Mouse (Mus musculus) intestine, embryonic 16.5 days (tissue): Measurements from ENCODE around the gene Zfp423. TPM values are rescaled to one million over a fixed set of nuclear protein-coding genes. Genes with fewer than 3 reads are reported as not detected.

Experiments
- ATAC-seq: fragments of 200-750 bp; cut with Nextera tagmentation; 2 replicates; pipeline ENCODE4 v1.8.0; 2017; ENCODE audit warnings: moderate TSS enrichment, moderate library complexity
- H3K27ac ChIP-seq: fragments of 300-500 bp; sonication (generic); 2 replicates; pipeline ENCODE4 v1.5.1; 2014; ENCODE audit warnings: mild to moderate bottlenecking, low read length
- H3K27me3 ChIP-seq: fragments of 300-500 bp; sonication (generic); replicated peaks from 2 replicates; pipeline ENCODE4 v1.6.1; 2014; ENCODE audit warnings: low read length, control low read depth, mixed read lengths; ENCODE audit not compliant: control insufficient read depth, insufficient read depth
- H3K36me3 ChIP-seq: fragments of 300-500 bp; sonication (generic); 2 replicates; pipeline ENCODE4 v1.6.1; 2014; ENCODE audit warnings: low read length, control low read depth; ENCODE audit not compliant: control insufficient read depth, insufficient read depth
- H3K4me1 ChIP-seq: fragments of 300-500 bp; sonication (generic); 2 replicates; pipeline ENCODE4 v1.6.1; 2014; ENCODE audit warnings: low read length, control low read depth, mixed read lengths; ENCODE audit not compliant: control insufficient read depth, insufficient read depth
- H3K4me2 ChIP-seq: fragments of 300-500 bp; sonication (generic); 2 replicates; pipeline ENCODE4 v1.6.1; 2014; ENCODE audit warnings: low read depth, low read length, control low read depth
- H3K4me3 ChIP-seq: fragments of 300-500 bp; sonication (generic); 2 replicates; pipeline ENCODE4 v1.5.1; 2014; ENCODE audit warnings: mild to moderate bottlenecking, low read length
- H3K9ac ChIP-seq: fragments of 300-500 bp; sonication (generic); 2 replicates; pipeline ENCODE4 v1.6.1; 2014; ENCODE audit warnings: low read depth, low read length
- H3K9me3 ChIP-seq: fragments of 300-500 bp; sonication (generic); 2 replicates; pipeline ENCODE4 v1.6.1; 2016; ENCODE audit warnings: low read length, control low read depth; ENCODE audit not compliant: control insufficient read depth
- WGBS: fragments of 180-500 bp; shearing (Covaris S2); extraction: QIAGEN DNeasy Blood & Tissue Kit; methylation state at CpG from one replicate; pipeline ENCODE4 v1.1.7; 2014; 5-methylcytosine and 5-hydroxymethylcytosine counted together
- polyA plus RNA-seq: library from polyadenylated mRNA; unstranded; fragments of >200 nt; fragmentation: Nextera tagmentation; extraction: Ambion mirVana; gene quantifications from 2 replicates; pipeline ENCODE4 v1.2.1, GENCODE M21; 2015

Zfp423 gene
- polyA plus RNA-seq, 1 experiment from 2014 or later, result 2.4 TPM

- Histone ChIP-seq H3K9ac (no peak overlapping the region), H3K27me3 (no peaks in the 10 kb centered on the region), H3K4me1 (0 out of 2 replicates have a peak, but pooled peaks cover 2% of the 10 kb centered on the region), H3K36me3 (no peaks in the 10 kb centered on the region), H3K9me3 (no peaks in the 10 kb centered on the region), H3K4me3 (no peak overlapping the region), H3K4me2 (no peak overlapping the region), H3K27ac (no peak overlapping the region)
- 66% methylated on average over 12 of the region's 12 CpGs for WGBS
- ATAC-seq, result no peak
These were observed 71.4 kb downstream of the Zfp423 start for GRCm38 (mm10) chr8:87887956-87888355.

GRCm38 (mm10) chr8:87881088-87881487 lies 78.3 kb downstream of the Zfp423 start:
- Histone ChIP-seq H3K36me3 (no peaks in the 10 kb centered on the region), H3K9ac (no peak overlapping the region), H3K27ac (no peak overlapping the region), H3K4me2 (no peak overlapping the region), H3K4me1 (no peaks in the 10 kb centered on the region), H3K4me3 (no peak overlapping the region), H3K9me3 (no peaks in the 10 kb centered on the region), H3K27me3 (no peaks in the 10 kb centered on the region)
- no peak for ATAC-seq
- WGBS, result 73% methylated on average over 2 of the region's 2 CpGs

GRCm38 (mm10) chr8:87875852-87876251 lies 83.5 kb downstream of the Zfp423 start:
- WGBS, result 73% methylated on average over 6 of the region's 6 CpGs
- Histone ChIP-seq H3K27me3 (no peaks in the 10 kb centered on the region), H3K9ac (no peak overlapping the region), H3K36me3 (no peaks in the 10 kb centered on the region), H3K9me3 (no peaks in the 10 kb centered on the region), H3K4me1 (peaks cover 8% of the 10 kb centered on the region; the same call in 1 of the 2 replicates), H3K4me3 (no peak overlapping the region), H3K4me2 (no peak overlapping the region), H3K27ac (no peak overlapping the region)
- ATAC-seq, result no peak

GRCm38 (mm10) chr8:87875452-87875851 lies 83.9 kb downstream of the Zfp423 start:
- H3K9ac ChIP-seq, result no peak overlapping the region
- peaks cover 8% of the 10 kb centered on the region; the same call in 1 of the 2 replicates for H3K4me1 ChIP-seq
- ATAC-seq, result no peak
- no peak overlapping the region for H3K27ac ChIP-seq
- WGBS, result 28% methylated on average over 10 of the region's 10 CpGs
- H3K27me3 ChIP-seq, result no peaks in the 10 kb centered on the region
- no peak overlapping the region for H3K4me2 ChIP-seq
- no peaks in the 10 kb centered on the region for H3K9me3 ChIP-seq
- no peak overlapping the region for H3K4me3 ChIP-seq
- no peaks in the 10 kb centered on the region for H3K36me3 ChIP-seq

- Histone ChIP-seq H3K4me2 (no peak overlapping the region), H3K27ac (no peak overlapping the region), H3K4me3 (no peak overlapping the region), H3K9me3 (no peaks in the 10 kb centered on the region), H3K4me1 (peaks cover 8% of the 10 kb centered on the region; the same call in 1 of the 2 replicates), H3K27me3 (no peaks in the 10 kb centered on the region), H3K36me3 (no peaks in the 10 kb centered on the region), H3K9ac (no peak overlapping the region)
- no peak for ATAC-seq
- WGBS, result 64% methylated on average over 14 of the region's 14 CpGs
These were observed 86.3 kb downstream of the Zfp423 start for GRCm38 (mm10) chr8:87872987-87873550.

GRCm38 (mm10) chr8:87872356-87872930 lies 87.0 kb downstream of the Zfp423 start:
- Histone ChIP-seq H3K27me3 (no peaks in the 10 kb centered on the region), H3K27ac (no peak overlapping the region), H3K36me3 (no peaks in the 10 kb centered on the region), H3K9me3 (no peaks in the 10 kb centered on the region), H3K4me3 (no peak overlapping the region), H3K4me2 (no peak overlapping the region), H3K9ac (no peak overlapping the region), H3K4me1 (peaks cover 8% of the 10 kb centered on the region; the same call in 1 of the 2 replicates)
- ATAC-seq, result no peak
- WGBS, result 71% methylated on average over 6 of the region's 6 CpGs

- Histone ChIP-seq H3K4me2 (no peak overlapping the region), H3K9me3 (no peaks in the 10 kb centered on the region), H3K4me1 (no peaks in the 10 kb centered on the region), H3K9ac (no peak overlapping the region), H3K27ac (no peak overlapping the region), H3K4me3 (no peak overlapping the region), H3K36me3 (no peaks in the 10 kb centered on the region), H3K27me3 (no peaks in the 10 kb centered on the region)
- WGBS, result 85% methylated on average over 6 of the region's 6 CpGs
- ATAC-seq, result no peak
These were observed 92.8 kb downstream of the Zfp423 start for GRCm38 (mm10) chr8:87866586-87866985.

GRCm38 (mm10) chr8:87864236-87864635 lies 95.2 kb downstream of the Zfp423 start:
- Histone ChIP-seq H3K36me3 (no peaks in the 10 kb centered on the region), H3K27me3 (no peaks in the 10 kb centered on the region), H3K4me3 (no peak overlapping the region), H3K9me3 (no peaks in the 10 kb centered on the region), H3K4me1 (peaks cover 3% of the 10 kb centered on the region; the same call in 1 of the 2 replicates), H3K4me2 (no peak overlapping the region), H3K27ac (no peak overlapping the region), H3K9ac (no peak overlapping the region)
- 66% methylated on average over 8 of the region's 8 CpGs for WGBS
- ATAC-seq, result no peak

GRCm38 (mm10) chr8:87863128-87863527 lies 96.3 kb downstream of the Zfp423 start:
- no peak for ATAC-seq
- Histone ChIP-seq H3K9ac (no peak overlapping the region), H3K27me3 (no peaks in the 10 kb centered on the region), H3K36me3 (no peaks in the 10 kb centered on the region), H3K4me3 (no peak overlapping the region), H3K4me1 (peaks cover 4% of the 10 kb centered on the region; the same call in 1 of the 2 replicates), H3K27ac (no peak overlapping the region), H3K4me2 (no peak overlapping the region), H3K9me3 (no peaks in the 10 kb centered on the region)
- 86% methylated on average over 8 of the region's 8 CpGs for WGBS
